Mouse (Mus musculus): ENCODE data around the gene Zfp319. TPM values are rescaled to one million over a fixed set of nuclear protein-coding genes. Genes with fewer than 3 reads are reported as not detected.

Gene Zfp319
- polyA plus RNA-seq, 2 experiments = 0.81 to 0.83 TPM

DNA sequence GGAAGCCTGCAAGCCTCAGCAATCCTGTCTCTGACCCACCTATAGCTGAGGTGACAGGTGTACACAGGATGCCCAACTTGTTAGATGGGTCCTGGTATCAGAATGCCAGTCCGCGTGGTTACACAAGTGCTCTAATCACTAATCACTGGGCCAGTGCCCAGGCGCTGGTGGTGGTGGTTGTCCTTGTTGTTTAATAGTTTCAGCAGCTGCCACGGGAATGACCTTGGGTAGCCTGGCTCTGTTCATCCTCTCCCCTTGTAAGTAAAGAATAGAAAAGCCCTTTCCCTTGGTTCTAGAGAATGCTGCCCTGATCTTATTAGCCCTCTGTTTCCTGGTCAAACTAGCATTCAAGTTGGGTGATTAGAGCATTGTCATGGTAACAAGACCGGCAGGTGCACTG is 10.0 kb upstream of the Zfp319 start:
- H3K4me2 ChIP-seq (ENCODE audit: low read depth) = no peak overlapping the region
- H3K27me3 ChIP-seq (ENCODE audit: control insufficient read depth, insufficient read depth, low read length) = no peaks in the 10 kb centered on the region
- no peaks in the 10 kb centered on the region for H3K9me3 ChIP-seq (ENCODE audit: control insufficient read depth, low read length)
- no peak for TF ChIP-seq EP300 (IDR thresholded peaks at IDR 0.05; ENCODE audit: low read depth)
- no peak for TF ChIP-seq CTCF (IDR thresholded peaks at IDR 0.05; ENCODE audit: low read depth)
- no peaks in the 10 kb centered on the region for H3K36me3 ChIP-seq (replicated peaks; ENCODE audit: control insufficient read depth, insufficient read depth, low read depth)
- H3K4me3 ChIP-seq (ENCODE audit: insufficient read depth in 1 of 2, low read depth in 2 of 2, low read length in 2 of 2) = no peak overlapping the region
- H3K9ac ChIP-seq (replicated peaks) = no peak overlapping the region
- ATAC-seq (ENCODE audit: insufficient read depth) (no peak), DNase-seq (ENCODE audit: low read depth in 3 of 3, low spot score in 3 of 3) (no peak)
- WGBS (ENCODE audit: insufficient replicate concordance) = 62% methylated on average over 5 of the region's 5 CpGs
- no peak overlapping the region for H3K27ac ChIP-seq
- no peaks in the 10 kb centered on the region for H3K4me1 ChIP-seq (replicated peaks; ENCODE audit: control insufficient read depth in 2 of 2, insufficient read depth in 2 of 2, low read length in 1 of 2)

DNA sequence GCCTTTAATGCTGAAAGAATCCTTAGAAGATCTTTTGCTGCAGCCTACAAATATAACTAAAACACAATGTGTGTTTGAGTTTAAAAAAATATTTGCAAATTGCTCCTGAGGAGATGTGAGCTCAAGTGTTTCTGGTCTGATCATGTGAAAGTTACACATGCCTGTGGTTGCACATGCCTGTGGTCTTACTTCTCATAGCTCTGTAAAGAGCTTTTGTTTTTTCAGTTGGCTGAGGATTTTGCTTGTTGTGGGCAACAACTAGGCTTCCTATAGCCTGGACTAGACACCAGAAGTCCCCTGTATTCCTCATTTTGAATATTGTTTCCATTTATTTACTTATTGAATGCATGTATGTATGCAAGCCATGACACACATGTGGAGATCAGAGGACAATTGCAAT is 4.6 kb upstream of the Zfp319 start:
- Histone ChIP-seq H3K27me3 (ENCODE audit: control insufficient read depth, insufficient read depth, low read length) (no peaks in the 10 kb centered on the region), H3K9me3 (ENCODE audit: control insufficient read depth, low read length) (no peaks in the 10 kb centered on the region), H3K4me2 (ENCODE audit: low read depth) (no peak overlapping the region), H3K9ac (replicated peaks) (no peak overlapping the region), H3K36me3 (replicated peaks; ENCODE audit: control insufficient read depth, insufficient read depth, low read depth) (no peaks in the 10 kb centered on the region), H3K4me3 (ENCODE audit: insufficient read depth in 1 of 2, low read depth in 2 of 2, low read length in 2 of 2) (no peak overlapping the region), H3K27ac (no peak overlapping the region), H3K4me1 (replicated peaks; ENCODE audit: control insufficient read depth in 2 of 2, insufficient read depth in 2 of 2, low read length in 1 of 2) (peaks cover 7% of the 10 kb centered on the region in 2 experiments; a peak in 3 of 4 replicates)
- ATAC-seq (ENCODE audit: insufficient read depth) (no peak), DNase-seq (ENCODE audit: low read depth in 3 of 3, low spot score in 3 of 3) (no peak)
- TF ChIP-seq EP300 (IDR thresholded peaks at IDR 0.05; ENCODE audit: low read depth) (no peak), CTCF (IDR thresholded peaks at IDR 0.05; ENCODE audit: low read depth) (no peak)

DNA sequence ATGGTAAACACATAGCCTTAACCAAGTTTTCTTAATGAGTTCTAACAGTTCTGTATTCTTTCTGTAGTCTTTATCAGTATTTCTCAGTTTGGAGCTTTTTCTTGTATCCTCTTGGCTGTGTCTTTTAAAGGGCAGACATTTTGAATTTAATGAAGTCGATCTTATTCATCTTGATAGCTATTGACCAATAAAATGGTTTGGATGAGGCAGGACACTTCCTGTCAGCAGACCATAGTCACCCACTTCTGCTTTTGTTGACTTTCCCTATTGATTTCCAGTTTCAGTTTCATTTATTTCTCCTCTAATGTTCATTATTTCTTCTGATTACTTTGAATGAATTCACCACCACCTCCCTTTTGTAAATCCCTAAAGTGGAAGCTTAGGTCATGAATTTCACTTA is 4.0 kb upstream of the Zfp319 start:
- no peak for DNase-seq (ENCODE audit: low read depth in 3 of 3, low spot score in 3 of 3)
- TF ChIP-seq EP300 (IDR thresholded peaks at IDR 0.05; ENCODE audit: low read depth) = no peak
- TF ChIP-seq CTCF (IDR thresholded peaks at IDR 0.05; ENCODE audit: low read depth) = no peak
- Histone ChIP-seq H3K4me3 (ENCODE audit: insufficient read depth in 1 of 2, low read depth in 2 of 2, low read length in 2 of 2) (no peak overlapping the region), H3K27ac (no peak overlapping the region), H3K36me3 (replicated peaks; ENCODE audit: control insufficient read depth, insufficient read depth, low read depth) (no peaks in the 10 kb centered on the region), H3K27me3 (ENCODE audit: control insufficient read depth, insufficient read depth, low read length) (no peaks in the 10 kb centered on the region), H3K9me3 (ENCODE audit: control insufficient read depth, low read length) (no peaks in the 10 kb centered on the region), H3K4me2 (ENCODE audit: low read depth) (no peak overlapping the region), H3K9ac (replicated peaks) (no peak overlapping the region), H3K4me1 (replicated peaks; ENCODE audit: control insufficient read depth in 2 of 2, insufficient read depth in 2 of 2, low read length in 1 of 2) (peaks cover 8% of the 10 kb centered on the region in 2 experiments)
- ATAC-seq (ENCODE audit: insufficient read depth) = no peak
- 52% methylated on average over 1 of the region's 1 CpGs for WGBS (ENCODE audit: insufficient replicate concordance)

DNA sequence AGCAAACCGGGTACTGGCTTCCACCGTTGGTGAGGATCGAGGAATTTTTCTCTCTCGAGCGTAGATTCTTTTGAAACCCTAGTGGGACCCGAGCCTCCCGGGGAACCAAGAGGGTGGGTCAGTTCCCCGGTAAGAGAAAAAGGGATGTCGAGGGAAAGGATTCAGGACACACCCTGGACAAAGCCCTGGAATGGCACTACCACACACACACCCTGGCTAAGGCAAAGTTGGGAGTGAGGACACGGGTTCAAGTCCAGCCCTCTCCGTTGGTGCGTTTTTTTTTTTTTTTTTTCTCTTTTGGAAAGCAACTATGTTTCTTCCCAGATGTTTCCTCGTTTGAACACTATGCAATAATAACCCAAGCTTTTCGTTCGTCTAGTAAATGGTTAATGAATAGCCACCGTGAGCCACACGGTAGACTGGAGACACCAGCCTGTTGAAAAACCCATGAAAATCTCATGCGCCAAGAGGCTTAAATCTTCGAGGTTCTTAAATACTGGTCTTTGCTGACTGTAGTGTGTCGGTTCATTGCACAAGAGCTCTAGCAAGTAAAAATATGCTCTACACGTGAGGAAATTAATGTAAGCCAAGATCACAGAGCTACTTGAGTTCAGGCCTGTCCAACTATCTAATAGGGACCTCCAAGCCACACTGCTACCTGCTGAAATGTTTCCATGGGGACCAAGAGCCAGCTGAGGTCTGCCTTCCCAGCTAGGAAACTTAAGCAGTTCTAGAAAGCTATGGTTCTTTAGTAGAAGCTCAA is 868 bp upstream of the Zfp319 start:
- DNase-seq (ENCODE audit: low read depth in 3 of 3, low spot score in 3 of 3) (no peak), ATAC-seq (ENCODE audit: insufficient read depth) (no peak; the same call in 1 of the 2 replicates)
- Histone ChIP-seq H3K27me3 (ENCODE audit: control insufficient read depth, insufficient read depth, low read length) (no peaks in the 10 kb centered on the region), H3K4me2 (ENCODE audit: low read depth) (peak overlapping the region; percentile 76), H3K9me3 (ENCODE audit: control insufficient read depth, low read length) (no peaks in the 10 kb centered on the region), H3K36me3 (replicated peaks; ENCODE audit: control insufficient read depth, insufficient read depth, low read depth) (no peaks in the 10 kb centered on the region), H3K27ac (peak overlapping the region; percentile 86), H3K9ac (replicated peaks) (peak overlapping the region; percentile 65), H3K4me1 (replicated peaks; ENCODE audit: control insufficient read depth in 2 of 2, insufficient read depth in 2 of 2, low read length in 1 of 2) (peaks cover 14 to 15% of the 10 kb centered on the region in 2 experiments), H3K4me3 (ENCODE audit: insufficient read depth in 1 of 2, low read depth in 2 of 2, low read length in 2 of 2) (peak overlapping the region; percentile 64 to 79)
- TF ChIP-seq EP300 (IDR thresholded peaks at IDR 0.05; ENCODE audit: low read depth) (no peak), CTCF (IDR thresholded peaks at IDR 0.05; ENCODE audit: low read depth) (no peak)
- 24% methylated on average over 21 of the region's 21 CpGs for WGBS (ENCODE audit: insufficient replicate concordance)

DNA sequence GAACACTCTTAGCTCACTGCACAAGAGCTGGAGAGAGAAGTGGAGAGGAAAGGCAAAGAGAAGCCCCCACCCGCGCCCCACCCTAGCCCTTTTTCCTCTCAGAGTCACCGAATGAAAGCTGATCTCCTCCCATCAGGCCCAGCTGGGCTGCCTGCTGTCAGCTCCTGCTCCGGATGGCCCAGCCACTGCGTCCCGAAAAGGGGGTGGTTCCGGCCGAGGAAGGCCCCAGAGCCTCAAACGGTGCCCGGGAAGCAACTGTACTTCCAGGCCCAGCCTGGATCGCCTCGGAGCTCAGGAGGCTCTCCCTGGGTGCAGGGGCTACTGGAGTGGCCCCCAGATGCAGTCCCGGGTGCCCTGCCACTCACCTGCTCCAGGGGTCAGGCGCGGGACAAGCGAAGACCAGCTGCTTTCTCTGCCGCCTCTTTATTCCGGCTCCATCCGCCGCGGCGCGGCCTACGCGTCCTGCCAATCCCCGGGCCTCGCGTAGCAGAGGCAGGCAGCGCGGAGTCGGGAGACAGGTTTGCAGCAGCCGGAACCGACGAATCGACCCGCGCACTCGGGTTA is 512 bp downstream of the Zfp319 start:
- Histone ChIP-seq H3K36me3 (replicated peaks; ENCODE audit: control insufficient read depth, insufficient read depth, low read depth) (no peaks in the 10 kb centered on the region), H3K4me2 (ENCODE audit: low read depth) (peak overlapping the region; percentile 76), H3K4me1 (replicated peaks; ENCODE audit: control insufficient read depth in 2 of 2, insufficient read depth in 2 of 2, low read length in 1 of 2) (peaks cover 14 to 15% of the 10 kb centered on the region in 2 experiments), H3K27ac (peak overlapping the region; percentile 12; the same call in 1 of the 2 replicates), H3K4me3 (ENCODE audit: insufficient read depth in 1 of 2, low read depth in 2 of 2, low read length in 2 of 2) (peak overlapping the region; percentile 66 to 79), H3K9me3 (ENCODE audit: control insufficient read depth, low read length) (no peaks in the 10 kb centered on the region), H3K27me3 (ENCODE audit: control insufficient read depth, insufficient read depth, low read length) (no peaks in the 10 kb centered on the region), H3K9ac (replicated peaks) (peak overlapping the region; percentile 75)
- WGBS (ENCODE audit: insufficient replicate concordance) = under 1% methylated on average over 38 of the region's 38 CpGs
- ATAC-seq (ENCODE audit: insufficient read depth) (peak; percentile 44), DNase-seq (ENCODE audit: low read depth in 3 of 3, low spot score in 3 of 3) (no peak)
- TF ChIP-seq EP300 (IDR thresholded peaks at IDR 0.05; ENCODE audit: low read depth) (no peak), CTCF (IDR thresholded peaks at IDR 0.05; ENCODE audit: low read depth) (0 out of 2 replicates have a peak, but pooled peaks have one; percentile 17)

Data from liver, embryonic 14.5 days (tissue).